Mouse (Mus musculus) erythroblast, adult 5-6 weeks (primary cell): ENCODE results near the gene Gabra5. TPM values are rescaled to one million over a fixed set of nuclear protein-coding genes. Genes with fewer than 3 reads are reported as not detected.

Experiments used
- ATAC-seq: replicated peaks from 2 replicates; pipeline ENCODE4 v1.8.0; 2016; ENCODE audit warnings: moderate number of reproducible peaks, mild to moderate bottlenecking, moderate TSS enrichment, inconsistent platforms; ENCODE audit not compliant: poor library complexity, low FRiP score, severe bottlenecking
- total RNA-seq, 2 experiments: library from RNA; stranded (forward) in 1 of 2; stranded (reverse) in 1 of 2; fragments of 150-400 nt in 1 of 2; fragments of 200-764, 138-1000 nt in 1 of 2; gene quantifications; 2 replicates each; pipeline versions ENCODE4 v1.2.3 to v1.2.4; 2015 to 2017; ENCODE audit warnings: low replicate concordance in 2 of 2

The Gabra5 gene
- total RNA-seq, 2 experiments from 2014 or later = not detected

- ATAC-seq = no peak
Observed at GRCm38 (mm10) chr7:57390046-57390445, 119.8 kb downstream of the Gabra5 start.

GRCm38 (mm10) chr7:57387341-57387654 lies 122.6 kb downstream of the Gabra5 start:
- no peak for ATAC-seq

GRCm38 (mm10) chr7:57386517-57387340 lies 123.1 kb downstream of the Gabra5 start, which contains the start of gene Gabrg3:
Gene Gabrg3 (minus strand): TSS chr7:57387188.
- no peak for ATAC-seq

GRCm38 (mm10) chr7:57384112-57384511 lies 125.7 kb downstream of the Gabra5 start:
- ATAC-seq = no peak

- no peak for ATAC-seq
Observed at GRCm38 (mm10) chr7:57366013-57366390, 143.9 kb downstream of the Gabra5 start.

DNA sequence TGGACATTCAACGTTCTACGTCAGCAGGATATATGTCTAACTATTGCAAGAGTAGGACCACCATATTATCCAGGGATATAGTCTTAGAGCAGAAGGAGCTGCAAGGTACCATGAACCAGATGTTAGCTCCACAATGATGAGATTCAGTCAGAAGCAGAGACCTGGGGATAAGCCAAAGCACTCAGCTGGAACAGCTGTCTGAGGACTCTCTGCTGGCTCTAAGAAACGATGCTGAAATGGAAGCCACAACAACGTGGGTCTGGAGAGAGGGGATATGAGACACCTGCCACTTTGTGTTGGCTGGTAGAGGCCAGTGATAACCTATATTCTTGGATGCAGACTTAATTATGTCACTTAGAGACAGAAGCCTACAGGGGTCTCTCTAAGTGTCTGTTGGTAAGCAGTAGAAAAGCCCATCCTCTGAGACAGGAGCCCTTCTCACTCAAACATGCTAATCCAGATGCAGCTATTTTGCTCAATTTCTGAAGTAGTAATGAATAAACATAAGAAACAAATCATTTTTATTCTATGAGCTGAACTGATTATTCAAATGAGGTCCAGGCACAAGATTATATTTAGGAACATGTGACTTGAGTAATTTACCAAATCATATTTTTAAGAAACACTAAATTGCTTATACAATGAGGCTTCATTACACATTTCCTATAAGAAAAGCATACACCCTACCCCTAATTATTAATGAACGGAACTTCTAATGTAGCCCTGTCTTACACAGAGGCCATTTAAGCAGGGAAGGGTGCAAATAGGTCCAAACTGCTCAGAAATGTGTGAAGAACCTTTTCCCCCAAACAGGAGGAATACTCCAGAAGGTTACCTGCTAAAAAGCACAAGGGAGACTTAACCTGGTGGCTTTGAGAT lies 144.5 kb downstream of the Gabra5 start:
- ATAC-seq = no peak

GRCm38 (mm10) chr7:57363812-57364211 lies 146.0 kb downstream of the Gabra5 start:
- ATAC-seq = no peak

- no peak for ATAC-seq
Observed at GRCm38 (mm10) chr7:57357871-57358540, 151.9 kb downstream of the Gabra5 start.

Other genes with a start within 250 kb of the Gabra5 start
- not detected in 2 replicates for gene Gabrg3, start 122.9 kb downstream of the Gabra5 start, total RNA-seq (2015; ENCODE audit: low replicate concordance)
- gene Gabrg3, start 122.9 kb downstream of the Gabra5 start, total RNA-seq (2017; ENCODE audit: low replicate concordance) = 0.84 TPM in 1 of 2 replicates, not detected in the other
- gene Gabrb3, start 90.4 kb downstream of the Gabra5 start, total RNA-seq (2015; ENCODE audit: low replicate concordance) = not detected in 2 replicates
- not detected in 2 replicates for gene Gabrb3, start 90.4 kb downstream of the Gabra5 start, total RNA-seq (2017; ENCODE audit: low replicate concordance)